Mouse (Mus musculus) bone marrow, adult 2 months (tissue): Measurements from ENCODE around the gene Tsen54.

Source experiments
- CTCF ChIP-seq: fragments of 200-500 bp; IDR thresholded peaks from 2 replicates; pipeline ENCODE4 v1.5.1; 2011; ENCODE audit warnings: low read length, control low read depth; ENCODE audit not compliant: control insufficient read depth, insufficient read depth
- POLR2A ChIP-seq: fragments of 200-500 bp; IDR thresholded peaks from 2 replicates; pipeline ENCODE4 v1.6.1; 2011; ENCODE audit warnings: low read depth, mild to moderate bottlenecking, control low read depth, low read length, borderline replicate concordance; ENCODE audit not compliant: control insufficient read depth

- TF ChIP-seq CTCF (no peak), POLR2A (no peak)
Observed at GRCm38 (mm10) chr11:115766981-115767380, 47.5 kb upstream of the Tsen54 start.
